Mouse (Mus musculus) hindbrain, embryonic 16.5 days (tissue): Measurements from ENCODE around the gene Zc3h6. TPM values are rescaled to one million over a fixed set of nuclear protein-coding genes. Genes with fewer than 3 reads are reported as not detected.
"Not testable (repeated sequence)": the region's sequence is repeated elsewhere in the genome, so short reads cannot be mapped to it uniquely, and the experiment has no call there.

ENCODE experiments used
- ATAC-seq: fragments of 200-750 bp; cut with Nextera tagmentation; 2 replicates; pipeline ENCODE4 v1.8.0; 2017; ENCODE audit warnings: moderate TSS enrichment, moderate library complexity
- H3K27ac ChIP-seq: fragments of 300-500 bp; sonication (generic); 2 replicates; pipeline ENCODE4 v1.5.1; 2014; ENCODE audit warnings: low read depth, mild to moderate bottlenecking, control low read depth, low read length, moderate library complexity
- H3K27me3 ChIP-seq: fragments of 300-500 bp; sonication (generic); replicated peaks from 2 replicates; pipeline ENCODE4 v1.6.1; 2014; ENCODE audit warnings: low read length; ENCODE audit not compliant: control insufficient read depth, insufficient read depth
- H3K36me3 ChIP-seq: fragments of 300-500 bp; sonication (generic); 2 replicates; pipeline ENCODE4 v1.6.1; 2014; ENCODE audit warnings: mild to moderate bottlenecking, low read length, moderate library complexity, mixed read lengths; ENCODE audit not compliant: control insufficient read depth, insufficient read depth
- H3K4me1 ChIP-seq: fragments of 300-500 bp; sonication (generic); 2 replicates; pipeline ENCODE4 v1.6.1; 2014; ENCODE audit warnings: low read depth, low read length; ENCODE audit not compliant: control insufficient read depth, insufficient read depth
- H3K4me2 ChIP-seq: fragments of 300-500 bp; sonication (generic); 2 replicates; pipeline ENCODE4 v1.6.1; 2014; ENCODE audit warnings: mild to moderate bottlenecking, low read length, control low read depth, moderate library complexity
- H3K4me3 ChIP-seq: fragments of 300-500 bp; sonication (generic); 2 replicates; pipeline ENCODE4 v1.5.1; 2014; ENCODE audit warnings: mild to moderate bottlenecking, low read length, control low read depth, moderate library complexity
- H3K9ac ChIP-seq: fragments of 300-500 bp; sonication (generic); 2 replicates; pipeline ENCODE4 v1.6.1; 2014; ENCODE audit warnings: low read depth, mild to moderate bottlenecking, control low read depth, low read length, moderate library complexity
- H3K9me3 ChIP-seq: fragments of 300-500 bp; sonication (generic); 2 replicates; pipeline ENCODE4 v1.6.1; 2014; ENCODE audit warnings: mild to moderate bottlenecking, low read length, moderate library complexity; ENCODE audit not compliant: control insufficient read depth
- WGBS: fragments of 180-500 bp; shearing (Covaris S2); extraction: QIAGEN DNeasy Blood & Tissue Kit; methylation state at CpG from one replicate; pipeline ENCODE4 v1.1.7; 2014; 5-methylcytosine and 5-hydroxymethylcytosine counted together
- polyA plus RNA-seq: library from polyadenylated mRNA; unstranded; fragments of >200 nt; fragmentation: Nextera tagmentation; extraction: Ambion mirVana; gene quantifications from 2 replicates; pipeline ENCODE4 v1.2.1, GENCODE M21; 2015

The Zc3h6 gene
- polyA plus RNA-seq, 1 experiment from 2014 or later, result 4.1 TPM

GRCm38 (mm10) chr2:129008867-129009266 lies 41.7 kb downstream of the Zc3h6 start:
- 69% methylated on average over 2 of the region's 2 CpGs for WGBS
- ATAC-seq, H3K4me3 ChIP-seq, H3K36me3 ChIP-seq, H3K27me3 ChIP-seq, H3K9me3 ChIP-seq, H3K4me2 ChIP-seq, H3K4me1 ChIP-seq, H3K9ac ChIP-seq, H3K27ac ChIP-seq: not testable (repeated sequence)

- Histone ChIP-seq H3K36me3 (no peaks in the 10 kb centered on the region; the same call in none of the 2 replicates), H3K4me1 (no peaks in the 10 kb centered on the region), H3K9ac (no peak overlapping the region), H3K27ac (no peak overlapping the region), H3K9me3 (no peaks in the 10 kb centered on the region), H3K4me3 (no peak overlapping the region), H3K4me2 (no peak overlapping the region), H3K27me3 (no peaks in the 10 kb centered on the region)
- WGBS, result 92% methylated on average over 2 of the region's 2 CpGs
- no peak for ATAC-seq
Observed at GRCm38 (mm10) chr2:129020106-129020505, 52.9 kb downstream of the Zc3h6 start.

GRCm38 (mm10) chr2:129024820-129025219 lies 57.6 kb downstream of the Zc3h6 start:
- ATAC-seq, result no peak
- no peak overlapping the region for H3K27ac ChIP-seq
- 85% methylated on average over 9 of the region's 9 CpGs for WGBS

GRCm38 (mm10) chr2:129035381-129035780 lies 68.2 kb downstream of the Zc3h6 start:
- Histone ChIP-seq H3K27ac (no peak overlapping the region), H3K27me3 (peaks cover 2% of the 10 kb centered on the region; the same call in 1 of the 2 replicates), H3K4me3 (no peak overlapping the region), H3K36me3 (no peaks in the 10 kb centered on the region), H3K9ac (no peak overlapping the region), H3K4me2 (no peak overlapping the region), H3K9me3 (no peaks in the 10 kb centered on the region), H3K4me1 (peaks cover 10% of the 10 kb centered on the region)
- 80% methylated on average over 5 of the region's 5 CpGs for WGBS
- ATAC-seq, result no peak

More at GRCm38 (mm10) chr2:129024820-129025219, 57.6 kb downstream of the Zc3h6 start:
- Histone ChIP-seq H3K9me3 (no peaks in the 10 kb centered on the region), H3K9ac (no peak overlapping the region), H3K4me1 (no peaks in the 10 kb centered on the region), H3K4me2 (no peak overlapping the region), H3K27me3 (no peaks in the 10 kb centered on the region), H3K36me3 (0 out of 2 replicates have a peak, but pooled peaks cover 2% of the 10 kb centered on the region), H3K4me3 (no peak overlapping the region)

GRCm38 (mm10) chr2:129038426-129038936 lies 71.3 kb downstream of the Zc3h6 start:
- Histone ChIP-seq H3K4me2 (peak overlapping the region; percentile 97), H3K4me3 (peak overlapping the region; percentile 54), H3K36me3 (no peaks in the 10 kb centered on the region), H3K9ac (peak overlapping the region; percentile 79), H3K4me1 (peaks cover 10% of the 10 kb centered on the region), H3K27me3 (peaks cover 2% of the 10 kb centered on the region), H3K27ac (no peak overlapping the region), H3K9me3 (no peaks in the 10 kb centered on the region)
- 23% methylated on average over 15 of the region's 15 CpGs for WGBS
- ATAC-seq, result no peak

GRCm38 (mm10) chr2:129038937-129039631 lies 71.9 kb downstream of the Zc3h6 start:
- Histone ChIP-seq H3K4me1 (peaks cover 10% of the 10 kb centered on the region), H3K9ac (peak overlapping the region; percentile 79), H3K27ac (peak overlapping the region; percentile 39; the same call in 1 of the 2 replicates), H3K4me2 (peak overlapping the region; percentile 97), H3K4me3 (peak overlapping the region; percentile 54), H3K9me3 (no peaks in the 10 kb centered on the region), H3K27me3 (peaks cover 2% of the 10 kb centered on the region), H3K36me3 (no peaks in the 10 kb centered on the region)
- peak; percentile 90 for ATAC-seq
- WGBS, result 3% methylated on average over 56 of the region's 62 CpGs

- no peak overlapping the region for H3K27ac ChIP-seq
- peaks cover 2% of the 10 kb centered on the region; the same call in 1 of the 2 replicates for H3K27me3 ChIP-seq
- no peak overlapping the region for H3K4me2 ChIP-seq
- no peaks in the 10 kb centered on the region for H3K9me3 ChIP-seq
- no peak overlapping the region for H3K4me3 ChIP-seq
- ATAC-seq, result no peak
- H3K9ac ChIP-seq, result no peak overlapping the region
- no peaks in the 10 kb centered on the region for H3K36me3 ChIP-seq
- WGBS, result 37% methylated on average over 6 of the region's 6 CpGs
- H3K4me1 ChIP-seq, result peaks cover 10% of the 10 kb centered on the region
Observed at GRCm38 (mm10) chr2:129040567-129040966, 73.4 kb downstream of the Zc3h6 start.

- Histone ChIP-seq H3K4me3 (no peak overlapping the region), H3K27ac (no peak overlapping the region), H3K36me3 (no peaks in the 10 kb centered on the region), H3K27me3 (no peaks in the 10 kb centered on the region), H3K4me2 (no peak overlapping the region), H3K4me1 (no peaks in the 10 kb centered on the region), H3K9ac (no peak overlapping the region), H3K9me3 (no peaks in the 10 kb centered on the region)
- 68% methylated on average over 6 of the region's 6 CpGs for WGBS
- ATAC-seq, result peak; percentile 34; the same call in 1 of the 2 replicates
Observed at GRCm38 (mm10) chr2:129046172-129046845, 79.1 kb downstream of the Zc3h6 start.

GRCm38 (mm10) chr2:129046846-129047196 lies 79.6 kb downstream of the Zc3h6 start:
- Histone ChIP-seq H3K4me2 (no peak overlapping the region), H3K27me3 (no peaks in the 10 kb centered on the region), H3K4me3 (no peak overlapping the region), H3K9me3 (no peaks in the 10 kb centered on the region), H3K9ac (no peak overlapping the region), H3K27ac (no peak overlapping the region), H3K4me1 (no peaks in the 10 kb centered on the region), H3K36me3 (no peaks in the 10 kb centered on the region)
- 83% methylated on average over 4 of the region's 4 CpGs for WGBS
- ATAC-seq, result no peak
